Mouse (Mus musculus) midbrain, embryonic 12.5 days (tissue): ENCODE data around the gene Olfr71. TPM values are rescaled to one million over a fixed set of nuclear protein-coding genes. Genes with fewer than 3 reads are reported as not detected.

Source experiments
- ATAC-seq: fragments of 200-750 bp; cut with Nextera tagmentation; 2 replicates; pipeline ENCODE4 v1.8.0; 2017; ENCODE audit warnings: low read depth, moderate TSS enrichment, moderate library complexity; ENCODE audit not compliant: low FRiP score
- H3K27ac ChIP-seq: fragments of 300-500 bp; sonication (generic); replicated peaks from 2 replicates; pipeline ENCODE4 v1.5.1; 2016; ENCODE audit warnings: mild to moderate bottlenecking
- H3K27me3 ChIP-seq: fragments of 300-500 bp; sonication (generic); 2 replicates; pipeline ENCODE4 v1.6.1; 2016; ENCODE audit warnings: mild to moderate bottlenecking
- H3K36me3 ChIP-seq: fragments of 300-500 bp; sonication (generic); 2 replicates; pipeline ENCODE4 v1.6.1; 2016
- H3K4me1 ChIP-seq: fragments of 300-500 bp; sonication (generic); 2 replicates; pipeline ENCODE4 v1.6.1; 2016
- H3K4me2 ChIP-seq: fragments of 300-500 bp; sonication (generic); replicated peaks from 2 replicates; pipeline ENCODE4 v1.6.1; 2016; ENCODE audit warnings: mild to moderate bottlenecking, moderate library complexity
- H3K4me3 ChIP-seq: fragments of 300-500 bp; sonication (generic); 2 replicates; pipeline ENCODE4 v1.5.1; 2016; ENCODE audit warnings: mild to moderate bottlenecking
- H3K9ac ChIP-seq: fragments of 300-500 bp; sonication (generic); replicated peaks from 2 replicates; pipeline ENCODE4 v1.6.1; 2016; ENCODE audit warnings: mild to moderate bottlenecking, moderate library complexity
- H3K9me3 ChIP-seq: fragments of 300-500 bp; sonication (generic); 2 replicates; pipeline ENCODE4 v1.6.1; 2016; ENCODE audit warnings: mild to moderate bottlenecking
- WGBS: fragments of 180-500 bp; shearing (Covaris S2); methylation state at CpG from one replicate; pipeline ENCODE4 v1.1.7; 2016; 5-methylcytosine and 5-hydroxymethylcytosine counted together
- polyA plus RNA-seq: library from polyadenylated mRNA; unstranded; fragments of >200 nt; fragmentation: Nextera tagmentation; extraction: Ambion mirVana; gene quantifications from 2 replicates; pipeline ENCODE4 v1.2.1, GENCODE M21; 2016

The Olfr71 gene
- polyA plus RNA-seq, 1 experiment from 2014 or later = not detected

DNA sequence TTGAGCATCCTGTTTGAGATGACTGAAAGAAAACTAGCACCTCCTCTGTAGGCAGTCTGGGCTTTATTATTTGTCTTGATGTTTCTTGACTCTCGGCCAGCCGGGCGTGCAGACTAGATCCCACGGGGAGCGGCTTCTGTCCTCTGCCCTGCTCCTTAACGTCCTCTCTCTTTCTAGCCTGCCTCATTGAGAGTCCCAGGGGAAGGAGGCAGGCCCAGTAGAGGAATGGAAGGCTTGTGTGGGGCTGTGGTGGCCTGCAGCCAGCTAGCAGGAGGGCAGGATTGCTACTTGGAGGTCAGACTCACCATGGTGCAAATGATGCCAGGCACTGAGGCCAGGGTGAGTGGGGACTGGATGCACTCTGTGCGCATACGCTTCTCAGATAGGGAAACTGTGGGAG, 6.2 kb downstream of the Olfr71 start:
- no peak overlapping the region for H3K4me2 ChIP-seq
- no peak overlapping the region for H3K9ac ChIP-seq
- no peak for ATAC-seq
- H3K27me3 ChIP-seq = no peaks in the 10 kb centered on the region
- H3K9me3 ChIP-seq = no peaks in the 10 kb centered on the region
- no peaks in the 10 kb centered on the region for H3K36me3 ChIP-seq
- H3K4me1 ChIP-seq = no peaks in the 10 kb centered on the region
- 83% methylated on average over 8 of the region's 8 CpGs for WGBS
- H3K27ac ChIP-seq = no peak overlapping the region
- no peak overlapping the region for H3K4me3 ChIP-seq

DNA sequence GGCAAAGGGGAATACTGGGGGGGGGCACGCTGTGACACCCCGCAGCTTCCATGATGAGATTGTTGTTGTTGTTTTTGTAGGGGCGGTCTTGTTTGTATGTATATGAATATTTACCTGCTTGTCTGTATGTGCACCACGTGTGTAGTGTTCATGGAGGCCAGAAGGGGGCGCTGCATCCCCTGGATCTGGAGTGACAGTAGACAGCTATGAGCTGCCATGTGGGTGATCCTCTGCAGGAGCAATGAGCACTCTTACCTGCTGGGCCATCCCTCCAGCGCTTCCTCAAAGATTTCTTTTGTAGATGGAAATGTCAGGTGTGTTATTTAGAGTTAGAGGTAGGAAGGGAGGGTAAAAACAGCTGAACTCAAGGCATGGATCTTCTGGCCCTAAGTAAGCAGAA, 6.6 kb downstream of the Olfr71 start:
- Histone ChIP-seq H3K27ac (no peak overlapping the region), H3K9me3 (no peaks in the 10 kb centered on the region), H3K27me3 (no peaks in the 10 kb centered on the region), H3K9ac (no peak overlapping the region), H3K4me2 (no peak overlapping the region), H3K4me3 (no peak overlapping the region), H3K36me3 (no peaks in the 10 kb centered on the region), H3K4me1 (no peaks in the 10 kb centered on the region)
- 76% methylated on average over 6 of the region's 6 CpGs for WGBS
- no peak for ATAC-seq

DNA sequence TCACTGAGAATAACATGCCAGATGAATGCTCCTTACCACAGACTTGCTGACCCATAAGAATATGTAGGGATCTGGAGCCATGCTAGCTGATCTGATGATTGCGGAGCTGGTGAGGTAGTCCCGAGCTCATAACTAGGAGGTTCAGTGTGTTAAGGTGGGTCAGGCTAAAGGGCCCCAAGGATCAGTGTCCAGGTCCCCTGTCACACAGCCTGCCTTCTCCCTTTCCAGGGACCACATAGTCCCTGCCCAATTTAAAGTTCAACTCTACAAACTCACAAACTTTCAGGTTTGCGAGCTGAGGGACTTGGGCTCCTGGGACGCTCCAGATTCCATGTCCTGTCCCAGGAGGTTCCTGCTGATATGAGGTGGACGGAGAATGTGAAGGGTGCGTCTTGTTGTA, 9.3 kb downstream of the Olfr71 start, which contains the start of gene Olfr70:
TSS of gene Olfr70 (minus strand) at position 101 of the 400 bp plus-strand sequence.
- 91% methylated on average over 6 of the region's 6 CpGs for WGBS
- Histone ChIP-seq H3K4me1 (no peaks in the 10 kb centered on the region), H3K9ac (no peak within 1 kb of the TSS), H3K27me3 (no peaks in the 10 kb centered on the region), H3K4me3 (no peak within 1 kb of the TSS), H3K36me3 (no peaks in the 10 kb centered on the region), H3K9me3 (no peaks in the 10 kb centered on the region), H3K4me2 (no peak within 1 kb of the TSS), H3K27ac (no peak within 1 kb of the TSS)
- no peak for ATAC-seq

DNA sequence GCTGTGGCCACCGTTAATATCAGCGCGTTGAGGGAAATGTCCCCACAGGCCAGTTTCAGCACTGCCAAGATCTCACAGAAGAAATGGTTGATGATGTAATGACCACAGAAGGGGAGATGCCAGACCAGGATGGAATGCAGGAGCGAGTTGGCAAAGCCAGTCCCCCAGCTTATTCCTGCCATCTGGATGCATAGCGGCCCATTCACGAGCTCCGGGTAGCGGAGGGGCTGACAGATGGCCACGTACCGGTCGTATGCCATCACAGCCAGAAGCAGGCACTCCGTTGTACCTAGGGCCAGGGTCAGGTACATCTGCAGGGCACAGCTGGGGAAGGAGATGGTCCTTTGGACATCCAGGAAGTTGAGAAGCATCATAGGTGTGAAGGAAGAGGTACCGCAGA, 13.5 kb downstream of the Olfr71 start:
- H3K4me1 ChIP-seq = no peaks in the 10 kb centered on the region
- H3K4me2 ChIP-seq = no peak overlapping the region
- H3K9ac ChIP-seq = no peak overlapping the region
- H3K9me3 ChIP-seq = no peaks in the 10 kb centered on the region
- no peak overlapping the region for H3K27ac ChIP-seq
- no peaks in the 10 kb centered on the region for H3K27me3 ChIP-seq
- ATAC-seq = no peak
- 94% methylated on average over 13 of the region's 13 CpGs for WGBS
- no peaks in the 10 kb centered on the region for H3K36me3 ChIP-seq
- no peak overlapping the region for H3K4me3 ChIP-seq

DNA sequence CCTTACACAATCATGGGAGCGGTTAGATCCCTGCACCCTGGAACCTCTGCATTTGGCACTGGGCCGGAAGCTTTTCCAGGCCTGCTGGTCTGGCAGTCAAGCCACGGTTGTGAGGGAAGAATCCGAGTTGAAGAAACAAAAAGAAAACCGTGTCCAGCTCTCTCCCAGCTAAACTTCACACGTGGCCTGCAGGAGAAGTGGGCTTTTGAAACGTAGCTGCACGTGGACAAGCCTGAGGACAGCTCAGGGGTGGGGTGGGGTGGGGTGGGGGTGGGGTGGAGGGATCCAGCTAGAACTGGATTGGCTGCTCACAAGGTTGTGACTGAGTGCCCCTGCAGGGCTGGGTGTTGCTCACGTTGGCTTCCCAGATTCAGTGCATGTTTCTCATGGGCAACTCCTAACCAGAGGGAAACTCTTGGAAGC, 14.8 kb downstream of the Olfr71 start:
- 37% methylated on average over 9 of the region's 9 CpGs for WGBS
- H3K4me3 ChIP-seq = no peak overlapping the region
- H3K4me2 ChIP-seq = no peak overlapping the region
- ATAC-seq = no peak
- no peaks in the 10 kb centered on the region for H3K9me3 ChIP-seq
- H3K36me3 ChIP-seq = peaks cover 8% of the 10 kb centered on the region
- H3K27me3 ChIP-seq = no peaks in the 10 kb centered on the region
- H3K4me1 ChIP-seq = no peaks in the 10 kb centered on the region
- H3K27ac ChIP-seq = no peak overlapping the region
- H3K9ac ChIP-seq = no peak overlapping the region

DNA sequence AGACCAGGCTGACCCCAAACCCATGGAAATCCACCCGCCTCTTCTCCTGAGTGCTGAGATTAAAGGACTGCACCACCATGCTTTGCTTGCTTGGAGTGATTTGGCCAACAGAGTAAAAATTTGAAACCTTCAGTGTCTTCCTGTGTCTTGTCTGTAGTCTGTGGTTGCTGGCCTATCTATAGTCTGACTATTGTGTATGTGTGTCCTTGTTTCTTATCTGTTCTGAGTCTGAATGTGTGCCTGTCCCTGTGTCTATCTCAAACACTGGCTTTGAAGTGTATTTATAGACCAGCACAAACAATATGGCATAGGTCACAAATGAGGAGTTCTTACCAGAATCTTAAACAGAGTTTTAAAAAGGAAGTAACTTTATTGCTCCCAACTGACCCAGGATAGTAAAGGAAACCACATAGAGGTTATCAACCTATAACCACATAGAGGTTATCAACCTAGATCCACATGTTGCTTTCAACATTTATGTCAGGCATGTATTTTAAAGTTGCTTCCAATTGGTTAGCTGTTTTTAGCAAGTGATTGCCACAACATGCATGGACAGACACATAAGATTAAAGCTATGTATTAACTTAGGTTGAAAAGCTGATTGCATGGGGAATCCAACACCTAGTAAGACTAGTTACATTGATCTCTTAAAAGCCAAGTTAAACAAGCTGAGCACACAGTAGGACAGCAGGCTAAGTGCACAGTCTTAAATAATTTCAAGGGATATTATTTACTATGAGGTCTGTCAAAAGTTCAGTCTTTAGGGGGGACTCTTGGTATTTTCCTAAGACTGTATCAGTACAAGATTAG, 15.4 kb downstream of the Olfr71 start:
- Histone ChIP-seq H3K4me3 (no peak overlapping the region), H3K36me3 (peaks cover 14% of the 10 kb centered on the region), H3K4me1 (no peaks in the 10 kb centered on the region), H3K27me3 (no peaks in the 10 kb centered on the region), H3K9ac (no peak overlapping the region), H3K9me3 (no peaks in the 10 kb centered on the region), H3K27ac (no peak overlapping the region), H3K4me2 (no peak overlapping the region)
- ATAC-seq = no peak
- WGBS = 87% methylated on average over 1 of the region's 1 CpGs

DNA sequence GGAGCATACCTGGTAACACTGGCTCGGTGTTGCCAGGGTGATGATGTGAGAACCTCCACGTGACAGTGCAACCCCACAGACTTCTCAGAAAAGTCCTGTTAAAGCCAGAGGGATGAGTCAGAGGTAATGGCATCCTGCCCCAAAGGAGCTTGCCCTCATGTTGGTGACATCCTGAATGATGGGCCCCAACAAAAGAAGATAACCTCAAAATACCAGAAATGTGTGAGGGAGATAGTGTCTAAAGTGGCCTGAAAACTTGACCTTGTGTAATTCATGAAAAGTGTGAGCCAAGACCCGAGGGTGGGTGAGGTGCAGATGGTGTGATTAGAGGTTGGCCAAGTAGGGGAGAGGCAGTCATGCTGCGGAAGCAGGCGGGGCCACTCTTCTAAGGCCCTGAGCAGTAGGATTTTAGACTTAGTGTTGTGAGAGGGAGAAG, 16.2 kb downstream of the Olfr71 start:
- no peaks in the 10 kb centered on the region for H3K9me3 ChIP-seq
- H3K4me2 ChIP-seq = no peak overlapping the region
- no peak overlapping the region for H3K27ac ChIP-seq
- H3K4me3 ChIP-seq = no peak overlapping the region
- H3K4me1 ChIP-seq = no peaks in the 10 kb centered on the region
- H3K36me3 ChIP-seq = peaks cover 22% of the 10 kb centered on the region
- H3K27me3 ChIP-seq = no peaks in the 10 kb centered on the region
- 79% methylated on average over 5 of the region's 5 CpGs for WGBS
- no peak overlapping the region for H3K9ac ChIP-seq
- ATAC-seq = no peak

DNA sequence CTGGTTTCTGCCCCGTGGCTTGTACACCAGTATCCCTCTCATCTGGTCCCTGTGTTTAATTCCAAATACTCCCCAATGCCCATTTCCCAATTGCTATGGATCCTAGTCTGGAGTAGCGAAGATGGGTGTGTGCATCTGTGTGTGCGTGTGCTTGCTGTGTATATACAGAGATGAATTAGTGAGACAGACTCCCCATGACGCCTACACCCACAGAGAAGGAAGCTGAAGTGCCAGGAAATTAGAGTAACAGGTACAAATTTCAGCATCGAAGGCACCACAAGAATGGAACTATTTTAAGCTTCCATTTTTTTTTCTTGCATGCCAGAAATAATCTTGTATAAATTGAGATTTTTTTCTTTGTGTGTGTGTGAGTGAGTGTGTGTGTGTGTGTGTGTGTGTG, 19.0 kb downstream of the Olfr71 start:
- Histone ChIP-seq H3K27me3 (no peaks in the 10 kb centered on the region), H3K4me3 (no peak overlapping the region), H3K4me2 (no peak overlapping the region), H3K9me3 (no peaks in the 10 kb centered on the region), H3K36me3 (peaks cover 41% of the 10 kb centered on the region), H3K4me1 (no peaks in the 10 kb centered on the region), H3K27ac (no peak overlapping the region), H3K9ac (no peak overlapping the region)
- WGBS = 83% methylated on average over 5 of the region's 5 CpGs
- no peak for ATAC-seq

DNA sequence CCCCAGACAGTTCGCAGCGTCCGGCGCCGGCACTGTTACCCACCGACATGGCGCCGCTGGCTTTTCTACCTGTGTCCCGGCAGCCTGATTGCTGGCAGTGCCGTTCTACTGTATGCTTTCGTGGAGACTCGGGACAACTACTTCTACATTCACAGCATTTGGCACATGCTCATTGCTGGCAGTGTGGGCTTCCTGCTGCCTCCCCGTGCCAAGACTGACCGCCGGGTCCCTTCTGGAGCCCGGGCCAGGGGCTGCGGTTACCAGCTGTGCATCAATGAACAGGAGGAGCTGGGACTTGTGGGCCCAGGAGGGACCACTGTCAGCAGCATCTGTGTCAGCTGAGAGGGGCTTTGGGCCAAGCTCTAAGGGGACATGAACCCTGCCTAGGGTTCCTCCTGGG, 20.0 kb downstream of the Olfr71 start:
- WGBS = 93% methylated on average over 17 of the region's 17 CpGs
- Histone ChIP-seq H3K4me2 (no peak overlapping the region), H3K36me3 (peaks cover 52% of the 10 kb centered on the region), H3K9me3 (no peaks in the 10 kb centered on the region), H3K27ac (no peak overlapping the region), H3K4me1 (no peaks in the 10 kb centered on the region), H3K9ac (no peak overlapping the region), H3K4me3 (no peak overlapping the region), H3K27me3 (no peaks in the 10 kb centered on the region)
- ATAC-seq = no peak

DNA sequence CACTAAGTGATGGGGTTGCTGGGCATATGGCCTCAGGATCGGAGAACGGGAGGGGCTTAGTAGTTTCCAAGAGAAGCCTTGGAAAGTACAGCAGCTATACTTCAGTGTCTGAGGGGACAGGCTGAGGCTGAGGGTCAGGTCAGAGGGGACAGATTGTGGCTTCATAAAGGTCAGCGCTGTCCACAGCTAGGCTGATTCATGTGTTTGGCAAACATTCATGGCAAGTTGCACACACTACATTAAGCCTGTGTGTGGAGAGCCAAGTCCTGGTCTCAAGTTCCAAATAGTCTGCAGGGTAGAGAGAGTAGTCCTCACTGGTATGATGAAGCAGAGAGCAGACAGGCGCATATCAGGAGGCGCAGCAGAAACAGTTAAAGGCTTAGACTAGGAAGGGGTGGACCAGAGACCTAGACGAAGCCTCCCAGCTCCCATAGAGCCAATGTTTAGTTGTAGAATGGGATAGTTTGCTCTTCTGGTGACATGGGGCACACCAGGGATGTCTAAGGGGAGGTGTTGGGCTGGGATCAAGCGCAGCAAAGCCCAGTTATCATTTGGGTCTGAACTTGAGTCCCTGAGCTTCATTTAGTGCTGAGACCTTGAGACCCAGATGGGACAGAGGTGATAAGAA, 30.5 kb downstream of the Olfr71 start:
- WGBS = 86% methylated on average over 7 of the region's 7 CpGs
- ATAC-seq = no peak
- Histone ChIP-seq H3K9me3 (no peaks in the 10 kb centered on the region), H3K4me2 (no peak overlapping the region), H3K4me1 (no peaks in the 10 kb centered on the region), H3K27ac (no peak overlapping the region), H3K4me3 (no peak overlapping the region), H3K9ac (no peak overlapping the region), H3K27me3 (no peaks in the 10 kb centered on the region), H3K36me3 (peaks cover 90% of the 10 kb centered on the region)

DNA sequence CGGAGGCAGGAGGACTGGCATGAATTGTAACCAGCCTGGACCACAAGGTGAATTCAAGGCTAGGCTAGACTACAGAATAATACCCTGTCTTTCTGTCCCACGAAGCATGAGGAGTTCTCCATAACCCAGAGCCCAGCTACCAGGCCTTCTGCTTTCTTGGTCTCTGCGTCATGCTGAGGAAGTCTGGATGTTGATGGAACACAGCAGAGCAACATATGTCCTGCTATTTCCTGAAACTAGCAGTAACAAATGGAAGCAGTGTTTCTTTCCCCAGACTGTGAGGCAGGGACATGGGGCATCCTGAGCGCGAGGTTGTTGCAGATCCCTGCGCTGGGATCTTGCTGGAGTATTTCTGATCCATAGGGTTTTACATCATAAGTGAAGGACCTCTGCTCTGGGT, 31.5 kb downstream of the Olfr71 start:
- H3K4me2 ChIP-seq = no peak overlapping the region
- no peak overlapping the region for H3K4me3 ChIP-seq
- H3K36me3 ChIP-seq = peaks cover 89% of the 10 kb centered on the region
- no peaks in the 10 kb centered on the region for H3K4me1 ChIP-seq
- no peak overlapping the region for H3K9ac ChIP-seq
- ATAC-seq = no peak
- H3K9me3 ChIP-seq = no peaks in the 10 kb centered on the region
- 84% methylated on average over 6 of the region's 6 CpGs for WGBS
- H3K27ac ChIP-seq = no peak overlapping the region
- H3K27me3 ChIP-seq = no peaks in the 10 kb centered on the region

DNA sequence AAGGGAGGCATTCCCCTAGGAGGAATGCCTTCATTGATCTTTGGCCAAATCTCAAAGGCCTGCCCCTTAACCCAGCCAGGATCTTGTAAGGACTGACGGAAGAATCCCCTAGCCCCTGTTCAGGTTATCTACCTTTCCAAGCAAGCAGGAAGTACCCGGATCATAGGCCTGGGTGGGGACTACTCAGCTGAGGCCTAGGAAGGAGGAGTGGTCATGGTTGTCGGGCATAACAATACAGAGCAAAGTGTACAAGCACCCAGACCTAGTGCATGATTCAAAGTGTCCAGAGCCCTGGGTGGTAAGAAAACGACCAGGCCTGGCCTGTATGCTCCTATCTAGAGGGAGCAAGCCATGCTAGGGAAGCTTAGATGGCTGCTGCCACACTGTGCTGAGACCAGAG, 34.4 kb downstream of the Olfr71 start:
- H3K27ac ChIP-seq = no peak overlapping the region
- peaks cover 23% of the 10 kb centered on the region for H3K4me1 ChIP-seq
- WGBS = 82% methylated on average over 4 of the region's 4 CpGs
- H3K27me3 ChIP-seq = no peaks in the 10 kb centered on the region
- H3K4me3 ChIP-seq = no peak overlapping the region
- no peak overlapping the region for H3K9ac ChIP-seq
- H3K9me3 ChIP-seq = no peaks in the 10 kb centered on the region
- peaks cover 66% of the 10 kb centered on the region for H3K36me3 ChIP-seq
- no peak overlapping the region for H3K4me2 ChIP-seq
- ATAC-seq = no peak
